Mouse (Mus musculus) neural tube, embryonic 13.5 days (tissue): ENCODE results near the gene Cort. TPM values are rescaled to one million over a fixed set of nuclear protein-coding genes. Genes with fewer than 3 reads are reported as not detected.

Experiments used
- ATAC-seq: fragments of 200-750 bp; cut with Nextera tagmentation; 2 replicates; pipeline ENCODE4 v1.8.0; 2017; ENCODE audit warnings: low read depth, mild to moderate bottlenecking, moderate TSS enrichment, moderate library complexity
- H3K27ac ChIP-seq: fragments of 300-500 bp; sonication (generic); replicated peaks from 2 replicates; pipeline ENCODE4 v1.5.1; 2015; ENCODE audit warnings: moderate library complexity, mild to moderate bottlenecking, inconsistent platforms
- H3K27me3 ChIP-seq: fragments of 300-500 bp; sonication (generic); 2 replicates; pipeline ENCODE4 v1.6.1; 2015; ENCODE audit warnings: mild to moderate bottlenecking, inconsistent platforms
- H3K36me3 ChIP-seq: fragments of 300-500 bp; sonication (generic); 2 replicates; pipeline ENCODE4 v1.6.1; 2015; ENCODE audit warnings: mild to moderate bottlenecking, inconsistent platforms
- H3K4me1 ChIP-seq: fragments of 300-500 bp; sonication (generic); replicated peaks from 2 replicates; pipeline ENCODE4 v1.6.1; 2015; ENCODE audit warnings: inconsistent platforms
- H3K4me2 ChIP-seq: fragments of 300-500 bp; sonication (generic); 2 replicates; pipeline ENCODE4 v1.6.1; 2015; ENCODE audit warnings: inconsistent platforms, mild to moderate bottlenecking, moderate library complexity
- H3K4me3 ChIP-seq: fragments of 300-500 bp; sonication (generic); 2 replicates; pipeline ENCODE4 v1.5.1; 2015; ENCODE audit warnings: mild to moderate bottlenecking, inconsistent platforms
- H3K9ac ChIP-seq: fragments of 300-500 bp; sonication (generic); 2 replicates; pipeline ENCODE4 v1.6.1; 2015; ENCODE audit warnings: moderate library complexity, mild to moderate bottlenecking, inconsistent platforms
- H3K9me3 ChIP-seq: fragments of 300-500 bp; sonication (generic); 2 replicates; pipeline ENCODE4 v1.6.1; 2016; ENCODE audit warnings: inconsistent platforms
- WGBS: fragments of 180-500 bp; shearing (Covaris S2); methylation state at CpG from one replicate; pipeline ENCODE4 v1.1.7; 2015; 5-methylcytosine and 5-hydroxymethylcytosine counted together
- polyA plus RNA-seq: library from polyadenylated mRNA; unstranded; fragments of >200 nt; fragmentation: Nextera tagmentation; extraction: Ambion mirVana; gene quantifications from 2 replicates; pipeline ENCODE4 v1.2.1, GENCODE M21; 2015

Cort gene
- polyA plus RNA-seq, 1 experiment from 2014 or later, result not detected

DNA sequence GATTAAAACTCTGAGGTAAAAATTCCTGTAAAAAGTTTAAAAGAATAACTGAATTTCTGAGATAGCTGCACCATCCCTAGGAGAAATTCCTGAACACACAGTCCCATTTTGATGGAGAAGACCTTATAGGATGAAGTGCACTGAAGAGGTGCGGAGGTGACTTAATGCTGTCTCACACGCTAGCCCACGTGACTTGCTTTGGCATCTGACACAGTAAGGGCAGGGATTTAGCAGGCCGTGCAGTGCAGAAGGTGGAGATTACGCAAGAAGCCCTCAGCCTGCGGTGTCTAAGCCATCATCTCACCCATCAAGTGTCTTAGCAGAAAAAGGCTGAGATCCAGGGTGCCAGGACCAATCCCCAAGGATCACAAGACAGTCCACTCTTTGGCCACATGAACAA, 34.6 kb upstream of the Cort start:
- WGBS, result 96% methylated on average over 6 of the region's 6 CpGs
- no peaks in the 10 kb centered on the region for H3K27me3 ChIP-seq
- no peaks in the 10 kb centered on the region for H3K9me3 ChIP-seq
- H3K4me2 ChIP-seq, result no peak overlapping the region
- peaks cover 85% of the 10 kb centered on the region for H3K36me3 ChIP-seq
- H3K4me1 ChIP-seq, result peaks cover 30% of the 10 kb centered on the region
- no peak overlapping the region for H3K4me3 ChIP-seq
- no peak overlapping the region for H3K9ac ChIP-seq
- ATAC-seq, result no peak
- no peak overlapping the region for H3K27ac ChIP-seq

DNA sequence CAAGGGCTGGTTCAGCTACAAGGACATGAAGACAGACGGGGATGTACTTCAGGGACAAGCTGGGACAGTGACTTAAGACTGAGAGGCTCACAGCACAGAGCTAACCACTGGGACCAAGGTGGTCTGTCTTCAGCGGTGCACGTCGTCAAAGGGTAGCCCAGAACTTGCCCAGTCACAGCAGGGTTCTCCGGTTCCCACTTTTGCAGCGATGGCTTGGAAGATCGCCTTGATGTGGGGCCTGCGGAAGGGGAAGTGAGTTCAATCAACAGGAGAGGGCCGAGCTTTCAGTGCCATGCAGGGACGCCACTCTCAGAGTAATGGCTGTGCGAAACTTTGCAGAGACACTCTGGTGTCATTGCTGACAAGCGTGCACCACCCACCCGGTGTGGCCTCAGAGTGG, 33.3 kb upstream of the Cort start:
- Histone ChIP-seq H3K9me3 (no peaks in the 10 kb centered on the region), H3K36me3 (peaks cover 98% of the 10 kb centered on the region), H3K4me3 (no peak overlapping the region), H3K9ac (no peak overlapping the region), H3K4me1 (peaks cover 18% of the 10 kb centered on the region; the same call in 1 of the 2 replicates), H3K27ac (no peak overlapping the region), H3K27me3 (no peaks in the 10 kb centered on the region), H3K4me2 (no peak overlapping the region)
- WGBS, result 89% methylated on average over 13 of the region's 13 CpGs
- ATAC-seq, result no peak

DNA sequence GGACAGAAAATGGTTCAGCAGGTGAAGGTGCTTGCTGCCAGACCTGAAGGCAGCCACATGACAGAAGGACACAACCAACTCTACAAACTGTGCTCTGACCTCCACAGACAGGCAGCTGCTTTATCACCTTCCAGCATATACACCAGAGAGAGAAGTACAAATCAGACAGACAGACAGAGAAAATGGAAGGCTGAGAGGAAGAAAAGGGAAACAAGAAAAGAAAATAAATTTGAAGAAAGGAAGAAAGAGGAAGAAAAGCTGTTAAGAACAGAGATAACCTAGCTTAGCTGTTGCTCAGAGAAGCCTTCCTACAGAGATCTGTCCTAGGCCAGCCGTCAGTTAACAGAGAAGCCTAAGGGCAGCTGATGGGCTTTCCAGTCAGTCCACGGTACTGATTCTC, 32.6 kb upstream of the Cort start:
- no peak for ATAC-seq
- Histone ChIP-seq H3K36me3 (peaks cover 99% of the 10 kb centered on the region), H3K9ac (no peak overlapping the region), H3K4me2 (no peak overlapping the region), H3K9me3 (no peaks in the 10 kb centered on the region), H3K27me3 (no peaks in the 10 kb centered on the region), H3K27ac (no peak overlapping the region), H3K4me3 (no peak overlapping the region), H3K4me1 (peaks cover 12% of the 10 kb centered on the region; the same call in 1 of the 2 replicates)
- WGBS, result 91% methylated on average over 2 of the region's 2 CpGs

DNA sequence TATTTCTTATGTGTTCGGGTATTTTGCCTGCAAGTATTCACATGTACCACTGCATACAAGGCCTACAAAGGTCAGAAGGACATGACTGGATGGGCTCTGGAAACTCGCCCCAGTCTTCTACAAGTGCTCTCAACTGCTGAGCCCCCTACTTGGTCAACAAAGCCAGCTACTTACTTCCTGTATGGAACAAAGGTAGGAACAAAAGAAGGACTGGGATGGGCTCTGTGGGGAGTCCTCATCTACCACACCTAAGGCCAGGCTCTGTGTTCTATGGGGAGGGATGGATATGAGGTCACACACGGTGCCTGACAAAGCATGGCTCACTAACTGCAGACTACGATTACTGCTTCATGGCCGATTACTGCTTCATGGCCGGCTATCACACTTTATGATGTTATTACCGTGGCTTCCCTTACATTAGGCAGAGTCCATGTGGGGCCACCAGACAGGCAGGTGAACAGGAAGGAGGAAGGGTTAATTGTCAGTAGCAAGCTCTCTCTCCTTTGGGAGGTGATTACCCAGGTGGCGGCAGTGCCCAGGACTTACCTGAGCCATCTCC, 30.9 kb upstream of the Cort start:
- Histone ChIP-seq H3K27me3 (no peaks in the 10 kb centered on the region), H3K9me3 (no peaks in the 10 kb centered on the region), H3K27ac (no peak overlapping the region), H3K4me1 (no peaks in the 10 kb centered on the region), H3K9ac (no peak overlapping the region), H3K4me2 (no peak overlapping the region), H3K4me3 (no peak overlapping the region), H3K36me3 (peaks cover 100% of the 10 kb centered on the region)
- no peak for ATAC-seq
- 54% methylated on average over 8 of the region's 8 CpGs for WGBS

DNA sequence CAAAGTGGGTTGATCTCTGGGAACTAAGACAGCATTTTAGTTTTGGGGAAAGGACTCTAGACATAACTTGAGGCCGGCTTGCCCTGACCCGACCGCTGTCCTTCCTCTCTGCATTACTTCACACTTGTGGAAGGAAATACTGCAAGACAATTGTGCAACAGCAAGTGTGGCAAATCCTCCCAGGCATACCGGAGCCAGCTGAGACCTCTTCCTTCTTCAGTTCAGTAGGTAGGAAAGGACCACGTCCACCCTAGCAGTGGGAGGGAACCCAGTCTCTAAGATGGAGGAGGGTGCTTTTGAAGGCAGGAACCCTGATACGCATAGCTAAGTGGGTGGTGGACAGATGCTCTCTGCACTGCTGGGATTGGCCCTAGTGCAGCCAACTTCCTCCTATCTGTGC, 29.1 kb upstream of the Cort start:
- Histone ChIP-seq H3K27ac (no peak overlapping the region), H3K4me2 (no peak overlapping the region), H3K9me3 (no peaks in the 10 kb centered on the region), H3K4me3 (no peak overlapping the region), H3K9ac (no peak overlapping the region), H3K4me1 (no peaks in the 10 kb centered on the region), H3K36me3 (peaks cover 100% of the 10 kb centered on the region), H3K27me3 (no peaks in the 10 kb centered on the region)
- no peak for ATAC-seq
- WGBS, result 95% methylated on average over 6 of the region's 6 CpGs

DNA sequence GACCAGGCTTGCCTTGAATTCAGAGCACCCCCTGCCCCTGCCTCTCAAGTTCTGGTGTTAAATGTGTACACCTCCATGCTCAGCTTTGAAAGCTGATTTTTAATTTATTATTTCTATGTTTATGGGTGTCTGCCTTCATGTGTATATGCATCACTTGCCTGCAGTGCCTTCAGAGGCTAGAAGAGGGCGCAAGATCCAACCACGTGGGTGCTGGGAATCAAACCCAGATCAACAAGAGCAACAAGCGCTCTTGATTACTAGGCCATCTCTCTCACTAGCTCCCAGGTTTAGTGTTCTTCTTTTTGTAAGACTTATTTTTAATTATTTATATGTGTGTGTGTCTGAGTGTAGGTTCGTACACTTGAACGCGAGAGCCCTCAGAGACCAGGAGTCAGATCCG, 28.3 kb upstream of the Cort start:
- H3K27ac ChIP-seq, result no peak overlapping the region
- WGBS, result 97% methylated on average over 7 of the region's 7 CpGs
- no peaks in the 10 kb centered on the region for H3K9me3 ChIP-seq
- no peak overlapping the region for H3K4me2 ChIP-seq
- no peaks in the 10 kb centered on the region for H3K27me3 ChIP-seq
- H3K9ac ChIP-seq, result no peak overlapping the region
- no peak overlapping the region for H3K4me3 ChIP-seq
- peaks cover 100% of the 10 kb centered on the region for H3K36me3 ChIP-seq
- ATAC-seq, result no peak
- H3K4me1 ChIP-seq, result no peaks in the 10 kb centered on the region

DNA sequence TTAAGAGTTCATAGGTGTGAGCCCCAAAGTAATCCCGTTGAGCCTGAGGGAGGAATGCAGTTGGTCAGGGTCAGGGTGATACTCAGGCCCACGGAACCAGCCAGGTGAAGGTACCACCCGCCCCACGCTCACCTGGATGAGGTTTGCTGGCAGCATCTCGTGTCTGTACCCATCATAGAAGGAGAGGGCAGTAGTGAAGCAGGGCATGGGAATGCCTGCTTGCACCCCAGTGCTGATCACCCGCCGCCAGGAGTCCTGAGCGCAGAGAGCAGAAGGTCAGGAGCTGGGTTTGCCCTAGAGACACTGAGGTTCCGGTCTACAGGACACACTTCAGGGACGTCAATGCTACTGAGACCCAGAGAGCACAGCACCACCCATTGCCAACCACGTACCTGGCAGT, 24.2 kb upstream of the Cort start:
- Histone ChIP-seq H3K9me3 (no peaks in the 10 kb centered on the region), H3K4me1 (0 out of 2 replicates have a peak, but pooled peaks cover 3% of the 10 kb centered on the region), H3K36me3 (peaks cover 68% of the 10 kb centered on the region), H3K9ac (no peak overlapping the region), H3K27ac (no peak overlapping the region), H3K4me3 (no peak overlapping the region), H3K4me2 (no peak overlapping the region), H3K27me3 (no peaks in the 10 kb centered on the region)
- ATAC-seq, result no peak
- 93% methylated on average over 11 of the region's 11 CpGs for WGBS

DNA sequence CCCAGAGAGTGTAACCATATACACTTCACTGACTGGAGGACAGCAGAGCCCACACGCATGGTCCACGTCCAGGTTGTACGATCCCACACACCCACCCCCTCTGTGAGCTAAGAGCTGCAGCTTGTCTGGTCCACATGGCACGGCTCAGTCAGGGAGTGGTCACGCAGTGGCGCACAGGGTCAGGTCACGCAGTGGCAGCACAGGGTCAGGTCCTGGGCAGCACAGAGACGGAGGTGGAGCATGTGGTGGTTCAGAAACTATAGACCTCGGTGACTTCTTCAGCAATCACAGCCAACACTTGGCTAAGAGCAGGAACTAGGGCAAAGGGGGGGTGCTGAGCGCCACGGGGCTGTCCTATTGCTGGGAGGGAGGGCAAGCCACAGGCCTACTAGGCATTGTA, 23.7 kb upstream of the Cort start:
- WGBS, result 85% methylated on average over 11 of the region's 11 CpGs
- Histone ChIP-seq H3K27ac (no peak overlapping the region), H3K4me1 (0 out of 2 replicates have a peak, but pooled peaks cover 3% of the 10 kb centered on the region), H3K4me2 (no peak overlapping the region), H3K36me3 (peaks cover 64% of the 10 kb centered on the region), H3K9ac (no peak overlapping the region), H3K27me3 (no peaks in the 10 kb centered on the region), H3K9me3 (no peaks in the 10 kb centered on the region), H3K4me3 (no peak overlapping the region)
- no peak for ATAC-seq

DNA sequence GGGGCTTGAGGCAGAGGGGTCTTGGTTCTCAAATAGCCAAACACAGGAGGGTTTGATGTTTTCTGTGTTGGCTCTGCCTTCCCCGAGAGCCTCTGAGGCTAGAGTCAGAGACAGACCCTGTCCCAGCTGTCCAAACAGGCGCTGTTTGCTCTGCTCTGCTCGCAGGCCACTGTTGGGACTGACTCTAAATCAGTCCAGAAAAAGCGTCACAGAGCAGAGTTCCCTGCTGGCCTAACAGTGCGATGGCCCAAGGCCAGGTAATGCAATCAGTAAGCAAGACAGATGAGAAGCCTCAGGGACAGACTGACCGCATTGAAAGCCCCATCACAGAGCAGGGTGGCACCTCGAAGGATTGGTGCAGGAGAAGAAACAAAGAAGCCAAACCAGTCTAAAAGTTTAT, 23.0 kb upstream of the Cort start:
- H3K4me2 ChIP-seq, result no peak overlapping the region
- no peak for ATAC-seq
- 71% methylated on average over 7 of the region's 7 CpGs for WGBS
- no peak overlapping the region for H3K27ac ChIP-seq
- no peaks in the 10 kb centered on the region for H3K9me3 ChIP-seq
- peaks cover 57% of the 10 kb centered on the region for H3K36me3 ChIP-seq
- H3K9ac ChIP-seq, result no peak overlapping the region
- 0 out of 2 replicates have a peak, but pooled peaks cover 3% of the 10 kb centered on the region for H3K4me1 ChIP-seq
- no peaks in the 10 kb centered on the region for H3K27me3 ChIP-seq
- no peak overlapping the region for H3K4me3 ChIP-seq

DNA sequence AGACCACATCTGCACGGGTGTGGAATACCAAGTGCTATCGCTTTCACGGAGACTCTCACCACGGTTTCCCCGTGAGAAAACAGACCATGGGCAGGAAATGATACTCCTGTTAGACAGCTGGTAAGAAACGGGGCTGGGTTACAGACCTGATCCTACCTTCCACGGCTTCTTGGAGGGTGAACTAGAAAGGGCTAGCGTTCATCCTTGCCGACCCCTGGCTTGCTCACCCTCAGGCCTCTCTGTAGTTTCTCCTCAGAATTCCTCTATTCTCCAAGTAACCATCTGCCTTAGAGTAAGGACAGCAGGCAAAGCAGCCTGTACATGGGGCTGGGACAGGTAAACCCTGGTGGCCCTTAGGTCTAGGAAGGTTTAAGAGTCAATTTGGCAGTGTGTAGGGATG, 22.6 kb upstream of the Cort start:
- Histone ChIP-seq H3K4me2 (no peak overlapping the region), H3K4me3 (no peak overlapping the region), H3K4me1 (0 out of 2 replicates have a peak, but pooled peaks cover 3% of the 10 kb centered on the region), H3K36me3 (peaks cover 53% of the 10 kb centered on the region), H3K9ac (no peak overlapping the region), H3K27me3 (no peaks in the 10 kb centered on the region), H3K27ac (peak overlapping the region; percentile 39; the same call in 1 of the 2 replicates), H3K9me3 (no peaks in the 10 kb centered on the region)
- no peak for ATAC-seq
- WGBS, result 81% methylated on average over 9 of the region's 9 CpGs

DNA sequence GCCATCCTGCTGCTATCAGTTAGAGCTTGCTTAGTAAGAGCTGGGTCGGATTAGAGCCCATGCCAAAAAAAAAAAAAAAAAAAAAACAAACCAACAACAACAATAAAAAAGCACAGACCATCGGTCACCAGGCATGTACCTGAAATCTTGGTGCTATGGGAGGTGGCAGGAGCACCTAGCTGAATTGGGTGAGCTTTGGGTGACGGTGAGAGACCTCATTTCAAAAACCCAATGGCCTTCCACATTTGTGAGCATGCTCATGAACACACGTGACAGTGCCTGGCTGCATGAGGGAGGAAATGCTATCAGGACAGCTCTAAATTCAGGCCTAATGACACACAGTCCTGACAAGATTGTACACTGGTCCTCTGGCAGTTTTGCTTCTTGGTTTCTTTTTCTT, 21.5 kb upstream of the Cort start:
- Histone ChIP-seq H3K36me3 (peaks cover 42% of the 10 kb centered on the region), H3K4me3 (no peak overlapping the region), H3K27me3 (no peaks in the 10 kb centered on the region), H3K27ac (no peak overlapping the region), H3K4me1 (0 out of 2 replicates have a peak, but pooled peaks cover 3% of the 10 kb centered on the region), H3K4me2 (no peak overlapping the region), H3K9me3 (no peaks in the 10 kb centered on the region), H3K9ac (no peak overlapping the region)
- WGBS, result 79% methylated on average over 4 of the region's 4 CpGs
- no peak for ATAC-seq

DNA sequence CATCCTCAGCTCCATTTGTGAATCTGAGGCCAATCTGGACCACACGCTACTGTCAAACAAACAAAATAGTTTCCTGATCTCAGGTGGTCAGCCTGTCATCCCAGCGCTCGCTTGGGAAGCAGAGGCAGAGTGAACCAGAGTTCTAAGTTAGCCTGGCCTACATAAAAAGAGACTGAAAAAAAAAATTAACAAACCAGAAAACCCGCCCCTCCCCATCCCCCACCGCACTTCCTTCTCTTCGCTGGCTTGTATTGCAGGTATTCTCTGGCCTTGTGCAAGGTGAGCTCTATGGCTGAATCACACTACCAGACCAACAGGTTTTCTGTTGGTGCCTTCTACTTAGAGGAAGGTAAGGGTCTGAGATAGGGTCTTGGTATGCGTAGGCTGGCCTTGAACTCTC, 21.0 kb upstream of the Cort start:
- Histone ChIP-seq H3K4me1 (0 out of 2 replicates have a peak, but pooled peaks cover 3% of the 10 kb centered on the region), H3K4me2 (no peak overlapping the region), H3K9me3 (no peaks in the 10 kb centered on the region), H3K27ac (no peak overlapping the region), H3K9ac (no peak overlapping the region), H3K4me3 (no peak overlapping the region), H3K36me3 (peaks cover 36% of the 10 kb centered on the region), H3K27me3 (no peaks in the 10 kb centered on the region)
- WGBS, result 91% methylated on average over 7 of the region's 7 CpGs
- no peak for ATAC-seq

DNA sequence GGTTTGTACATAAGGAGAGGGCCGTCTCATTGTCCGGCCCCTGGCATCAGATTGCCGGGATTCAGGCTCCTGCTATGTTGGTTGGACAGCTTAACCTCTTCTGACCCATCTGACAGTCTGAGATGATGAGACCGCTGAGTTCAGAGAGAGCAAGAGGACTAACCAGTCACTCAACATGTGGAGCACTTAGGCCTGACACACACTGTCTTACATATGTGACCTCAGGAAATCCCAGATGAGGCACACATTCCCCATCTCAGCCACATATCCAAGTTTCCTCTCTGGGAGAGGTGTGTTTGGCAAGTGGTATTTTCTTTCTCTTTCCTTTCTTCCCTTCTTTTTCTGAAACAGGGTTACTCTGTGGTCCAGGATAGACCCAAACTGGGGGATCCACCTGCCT, 18.6 kb upstream of the Cort start:
- Histone ChIP-seq H3K9ac (no peak overlapping the region), H3K9me3 (no peaks in the 10 kb centered on the region), H3K4me1 (0 out of 2 replicates have a peak, but pooled peaks cover 3% of the 10 kb centered on the region), H3K27ac (no peak overlapping the region), H3K4me2 (no peak overlapping the region), H3K27me3 (no peaks in the 10 kb centered on the region), H3K4me3 (no peak overlapping the region), H3K36me3 (peaks cover 13% of the 10 kb centered on the region)
- no peak for ATAC-seq
- 81% methylated on average over 4 of the region's 4 CpGs for WGBS
